Mouse (Mus musculus): ENCODE data around the gene Nfib. TPM values are rescaled to one million over a fixed set of nuclear protein-coding genes. Genes with fewer than 3 reads are reported as not detected.
A peak's percentile ranks its signal among the peaks of the same experiment; 100 is the strongest.

Nfib gene
- total RNA-seq, 2 experiments from 2014 or later: 204 to 213 TPM

GRCm38 (mm10) chr4:82593681-82594666, 111.6 kb downstream of the Nfib start:
- DNase-seq (ENCODE audit: low spot score in 2 of 2): no peak

GRCm38 (mm10) chr4:82592086-82593030, 113.2 kb downstream of the Nfib start:
- peak; percentile 55 to 72 for DNase-seq (ENCODE audit: low spot score in 2 of 2)

GRCm38 (mm10) chr4:82589345-82589890, 116.1 kb downstream of the Nfib start:
- DNase-seq (ENCODE audit: low spot score in 2 of 2): peak in 1 of 2 experiments; percentile 42

- no peak for DNase-seq (ENCODE audit: low spot score in 2 of 2)
Observed at GRCm38 (mm10) chr4:82588718-82589117, 116.8 kb downstream of the Nfib start.

DNA sequence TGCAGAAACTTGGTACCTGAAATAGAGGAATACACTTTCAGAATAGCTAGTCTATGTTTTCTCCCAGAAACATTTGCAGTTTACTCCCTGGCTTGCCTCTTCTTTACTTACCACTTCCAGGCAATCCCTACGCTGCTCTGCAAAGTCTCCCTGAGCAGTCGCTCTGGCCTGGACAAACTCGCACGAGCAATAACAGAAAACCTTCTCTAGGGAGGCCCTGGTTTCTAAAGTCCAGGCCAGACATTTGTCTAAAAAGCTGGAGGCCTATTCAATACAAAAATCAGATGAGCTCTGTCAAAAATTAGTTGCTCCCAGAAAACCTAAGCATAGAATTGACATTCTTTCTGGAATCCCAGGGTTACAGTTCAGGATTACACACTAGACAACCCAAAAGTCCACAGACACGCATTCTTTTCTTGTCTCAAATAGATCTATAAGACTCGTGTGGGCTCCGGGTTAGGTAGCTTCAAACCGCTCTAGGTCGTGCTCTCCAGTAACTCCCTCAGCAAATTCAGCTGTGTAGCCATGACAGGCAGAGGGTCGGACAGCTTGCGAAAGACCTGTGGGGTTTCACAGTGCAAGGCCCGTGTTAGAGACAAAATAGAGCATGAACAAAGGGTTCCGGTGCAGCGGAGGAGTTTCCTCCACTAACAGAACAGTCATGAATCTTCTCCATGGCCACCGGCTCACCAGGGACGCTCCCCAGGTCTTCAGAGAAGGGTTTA, 118.2 kb downstream of the Nfib start:
- no peak for DNase-seq (ENCODE audit: low spot score in 2 of 2)

GRCm38 (mm10) chr4:82586637-82587036, 118.9 kb downstream of the Nfib start:
- no peak for DNase-seq (ENCODE audit: low spot score in 2 of 2)

GRCm38 (mm10) chr4:82585536-82585935, 120.0 kb downstream of the Nfib start:
- no peak for DNase-seq (ENCODE audit: low spot score in 2 of 2)

- DNase-seq (ENCODE audit: low spot score in 2 of 2): no peak
Observed at GRCm38 (mm10) chr4:82585056-82585455, 120.5 kb downstream of the Nfib start.

- peak in 1 of 2 experiments; percentile 23 for DNase-seq (ENCODE audit: low spot score in 2 of 2)
Observed at GRCm38 (mm10) chr4:82584548-82584947, 121.0 kb downstream of the Nfib start.

GRCm38 (mm10) chr4:82573291-82573605, 132.3 kb downstream of the Nfib start:
- no peak for DNase-seq (ENCODE audit: low spot score in 2 of 2)

DNA sequence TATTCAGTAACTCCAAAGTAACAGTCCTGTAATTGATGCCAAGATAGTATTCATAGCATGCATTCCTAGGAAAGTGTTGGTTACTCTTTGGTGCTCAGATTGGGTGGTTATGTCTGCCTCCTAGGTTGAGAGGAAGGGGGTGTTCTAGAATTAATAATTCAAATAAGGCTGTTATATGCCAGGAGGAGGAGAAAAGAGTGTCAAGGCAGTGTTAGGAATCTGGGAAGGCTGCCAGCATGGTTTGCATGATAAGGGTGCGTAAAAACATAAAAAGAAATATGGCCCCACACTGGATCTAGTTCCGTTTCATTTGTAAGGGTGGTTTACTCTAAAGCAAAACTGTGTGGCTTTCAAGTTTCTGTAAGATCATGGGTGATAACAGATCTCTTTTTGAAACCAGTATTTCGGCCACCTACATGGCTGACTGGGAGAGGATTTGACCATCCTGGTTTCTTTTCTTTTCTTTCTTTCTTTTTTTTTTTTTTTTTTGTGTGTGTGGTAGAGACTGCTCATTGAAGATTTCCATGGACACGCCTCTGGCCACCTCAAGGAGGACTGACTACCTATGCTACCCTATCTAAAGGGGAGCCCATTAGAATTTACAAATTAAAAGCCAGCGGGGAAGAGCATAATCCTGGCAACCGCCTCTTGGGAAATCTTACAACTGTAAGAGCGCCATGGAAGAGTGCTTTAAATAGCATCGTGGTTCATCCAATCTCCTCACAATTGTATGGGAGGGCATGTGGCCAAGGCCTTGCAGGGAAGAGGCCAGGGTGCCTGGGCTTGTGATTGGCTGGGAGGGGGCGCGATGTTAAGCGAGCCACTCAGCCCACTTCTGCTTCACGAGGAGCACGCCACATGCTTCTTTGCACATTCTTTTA, 132.9 kb downstream of the Nfib start:
- peak in 1 of 2 experiments; percentile 29 for DNase-seq (ENCODE audit: low spot score in 2 of 2)

DNA sequence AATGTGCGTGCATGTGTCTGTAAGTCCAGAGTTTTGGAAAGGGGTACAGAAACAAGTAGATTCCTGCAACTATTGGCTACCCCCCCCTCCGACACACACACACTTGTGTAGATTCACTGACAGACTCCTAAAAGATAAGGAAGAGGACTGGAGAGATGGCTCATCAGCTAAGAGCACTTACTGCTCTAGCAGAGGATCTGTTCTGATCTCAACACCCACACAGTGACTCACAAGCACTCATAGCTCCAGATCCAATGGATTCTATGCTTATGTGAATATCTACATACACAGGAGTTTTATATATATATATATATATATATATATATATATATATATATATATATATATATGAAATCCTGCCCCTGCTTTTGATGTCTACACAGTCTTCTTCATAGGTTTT, 146.7 kb downstream of the Nfib start:
- DNase-seq (ENCODE audit: low spot score in 2 of 2): no peak

DNA sequence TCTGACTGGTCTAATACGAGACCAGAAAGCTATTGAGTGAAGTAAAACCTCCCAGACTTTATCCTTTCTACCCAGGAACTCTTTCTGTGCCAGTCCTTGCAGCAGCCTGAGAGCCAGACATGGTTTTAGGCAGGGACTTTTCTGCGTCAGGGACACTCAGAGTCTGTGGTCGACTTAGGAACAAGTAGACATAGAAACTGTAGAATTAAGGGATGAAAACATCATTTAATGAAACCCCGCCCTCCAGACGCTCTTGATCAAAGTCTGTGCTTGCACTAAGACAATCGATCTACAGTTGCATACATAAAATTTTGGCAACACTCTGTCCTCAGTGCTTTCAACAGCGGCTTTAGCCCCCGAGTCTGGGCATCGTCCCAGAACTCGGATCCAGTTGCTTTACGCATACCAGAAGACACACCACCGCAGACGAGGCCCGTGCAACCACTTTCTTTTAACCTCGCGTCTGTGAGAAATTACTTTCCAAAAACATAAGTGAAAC, 149.8 kb downstream of the Nfib start:
- DNase-seq (ENCODE audit: low spot score in 2 of 2): peak in 1 of 2 experiments; percentile 61

- no peak for DNase-seq (ENCODE audit: low spot score in 2 of 2)
Observed at GRCm38 (mm10) chr4:82553658-82554057, 151.9 kb downstream of the Nfib start.

GRCm38 (mm10) chr4:82552238-82552637, 153.3 kb downstream of the Nfib start:
- DNase-seq (ENCODE audit: low spot score in 2 of 2): no peak

GRCm38 (mm10) chr4:82549762-82550380, 155.7 kb downstream of the Nfib start:
- no peak for DNase-seq (ENCODE audit: low spot score in 2 of 2)

GRCm38 (mm10) chr4:82548247-82548646, 157.3 kb downstream of the Nfib start:
- no peak for DNase-seq (ENCODE audit: low spot score in 2 of 2)

- no peak for DNase-seq (ENCODE audit: low spot score in 2 of 2)
Observed at GRCm38 (mm10) chr4:82543936-82544335, 161.6 kb downstream of the Nfib start.

DNA sequence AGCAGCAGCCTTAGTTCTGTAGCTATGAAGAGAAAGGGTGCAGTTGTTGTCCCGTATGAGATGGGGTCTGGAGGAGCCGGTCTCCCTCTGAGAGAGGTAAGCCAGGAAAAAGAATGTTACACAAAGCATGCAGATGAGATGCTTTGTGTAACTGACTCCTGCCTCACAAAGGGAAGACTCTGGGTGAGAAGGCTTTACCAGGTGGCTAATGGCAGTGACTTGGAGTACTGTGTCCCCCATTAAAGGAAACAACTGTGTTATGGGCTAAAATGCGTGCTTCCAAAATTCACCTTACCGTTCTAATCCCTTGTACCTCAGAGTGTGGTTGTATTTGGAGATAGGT, 162.2 kb downstream of the Nfib start:
- no peak for DNase-seq (ENCODE audit: low spot score in 2 of 2)
